Mouse (Mus musculus) layer of hippocampus, adult 8-10 months (tissue): ENCODE data around the gene Rps27a. TPM values are rescaled to one million over a fixed set of nuclear protein-coding genes. Genes with fewer than 3 reads are reported as not detected.
"Not testable (repeated sequence)": the region's sequence is repeated elsewhere in the genome, so short reads cannot be mapped to it uniquely, and the experiment has no call there.

ENCODE experiments used
- DNase-seq, 2 experiments: peaks; one replicate each; pipeline ENCODE4 v3.0.0; 2022; ENCODE audit warnings: low spot score in 2 of 2
- total RNA-seq, 4 experiments: library from RNA; stranded (reverse); gene quantifications; 2 replicates each; pipeline ENCODE4 v1.2.4; 2022

The Rps27a gene
- 100 to 1,000 TPM; 397 to 621 (median 507) TPM for total RNA-seq

DNA sequence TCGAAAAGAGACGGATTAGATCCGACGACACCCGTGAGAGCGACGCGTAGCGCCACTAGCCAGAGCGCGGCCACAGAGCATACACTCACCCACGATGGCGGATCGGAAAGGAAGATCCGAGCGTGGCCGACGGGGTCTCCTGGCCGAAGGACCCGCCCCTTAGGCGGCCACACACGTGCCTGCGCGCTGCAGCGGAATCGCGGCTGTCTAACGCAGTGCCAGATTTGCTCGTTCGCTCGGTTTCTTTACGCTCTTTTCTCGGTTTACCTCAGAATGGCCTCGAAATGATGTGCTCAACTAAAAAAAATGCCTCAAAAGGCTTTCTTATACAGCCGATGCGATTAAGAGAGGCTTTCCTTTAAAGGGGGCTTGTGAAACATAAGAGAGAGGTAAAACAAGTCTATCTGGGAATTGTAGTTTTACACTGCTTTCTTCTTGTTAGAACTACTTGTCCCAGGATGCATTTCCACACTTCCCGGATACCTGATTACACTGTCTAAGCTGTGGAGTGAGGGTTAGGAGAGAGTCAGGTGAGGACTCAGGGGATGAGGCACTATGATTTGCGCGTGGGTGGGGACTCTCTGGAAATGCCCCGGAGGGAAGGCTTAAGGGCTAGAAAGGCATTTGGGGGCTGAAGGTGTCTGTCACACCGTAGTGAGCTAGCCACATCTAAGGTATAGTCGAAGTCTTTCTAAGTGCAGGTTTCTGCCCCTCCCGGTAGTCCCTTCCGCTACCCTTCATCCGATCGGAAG, at the start of gene Rps27a, which contains the start of gene Clhc1:
Rps27a (minus strand) TSS at position 358 of the 752 bp plus-strand sequence.
Clhc1 (plus strand) TSS at position 199 of the 752 bp plus-strand sequence.
- peak; percentile 83 to 93 for DNase-seq

DNA sequence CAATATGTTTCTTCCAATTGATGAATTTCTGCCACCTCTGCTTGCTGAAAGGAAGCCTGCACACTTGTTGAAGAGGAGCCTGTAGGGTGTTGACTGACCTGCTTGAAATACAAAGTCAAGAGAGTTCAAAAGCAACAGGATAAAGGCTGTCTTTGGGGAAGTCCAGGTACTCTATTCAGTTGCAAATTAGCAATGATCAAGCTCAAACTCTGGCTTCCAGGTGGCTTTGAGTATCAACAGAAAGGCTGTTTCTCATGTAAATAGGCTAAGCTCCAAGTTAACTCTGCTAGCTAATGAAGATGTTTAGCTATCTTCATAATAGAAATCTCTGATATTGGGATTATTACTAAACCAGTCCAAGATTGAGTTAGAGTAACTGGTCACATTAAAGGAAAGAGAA, 49.2 kb upstream of the Rps27a start:
- no peak for DNase-seq

DNA sequence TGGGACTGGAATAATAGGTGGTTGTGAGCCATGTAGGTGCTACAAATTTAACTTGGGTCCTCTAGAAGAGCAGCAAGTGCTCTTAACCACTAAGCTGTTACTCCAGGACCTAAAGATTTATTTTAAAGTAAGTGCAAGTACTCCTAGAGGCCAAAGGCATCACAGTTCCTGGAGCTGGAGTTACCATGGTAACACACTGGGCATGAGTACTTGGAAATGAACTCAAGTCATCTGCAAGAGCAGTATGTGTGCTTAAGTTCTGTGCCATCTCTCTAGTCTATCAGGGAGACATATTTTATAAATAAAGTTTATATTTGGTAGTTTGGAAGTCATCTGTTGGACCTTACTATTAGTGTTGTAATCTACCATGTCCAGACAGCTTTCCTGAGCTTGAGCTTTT, 47.3 kb upstream of the Rps27a start:
- no peak for DNase-seq

DNA sequence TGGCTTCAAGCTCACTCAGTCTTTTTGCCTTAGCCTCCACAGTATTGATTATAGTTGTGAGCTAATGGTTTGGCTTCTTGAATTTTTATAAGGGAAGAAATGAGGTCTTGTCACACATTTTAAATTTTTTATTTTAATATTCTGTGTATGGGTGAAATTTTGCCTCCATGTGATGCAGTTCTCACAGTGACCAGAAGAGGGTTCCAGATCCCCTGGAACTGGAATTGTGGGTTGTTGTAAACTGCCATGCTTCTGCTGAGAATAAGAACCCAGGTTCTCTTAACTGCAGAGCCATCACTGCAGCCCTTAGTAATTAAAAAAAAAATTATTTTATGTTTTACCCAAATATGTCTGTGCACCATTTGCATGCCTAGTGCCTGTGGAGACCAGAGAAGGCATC, 31.7 kb upstream of the Rps27a start:
- DNase-seq = no peak

DNA sequence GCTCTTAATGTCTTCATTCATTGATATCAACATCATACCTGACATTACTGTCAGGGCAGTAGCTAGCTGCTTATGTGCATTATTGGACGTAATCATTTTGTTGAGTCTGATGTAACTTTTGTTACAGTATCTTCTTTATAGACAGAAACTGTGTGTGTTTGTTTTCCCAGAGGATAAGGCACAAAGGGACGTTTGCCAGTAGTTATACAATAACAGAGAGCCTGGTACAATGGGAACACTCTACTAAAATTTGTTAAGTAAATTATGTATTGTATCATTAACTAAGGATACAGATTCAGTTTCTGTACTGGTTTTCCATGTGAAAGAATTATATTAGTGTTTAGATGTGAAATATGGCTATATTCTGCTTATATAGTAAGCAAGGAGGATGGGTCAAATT, 24.7 kb upstream of the Rps27a start:
- no peak for DNase-seq

DNA sequence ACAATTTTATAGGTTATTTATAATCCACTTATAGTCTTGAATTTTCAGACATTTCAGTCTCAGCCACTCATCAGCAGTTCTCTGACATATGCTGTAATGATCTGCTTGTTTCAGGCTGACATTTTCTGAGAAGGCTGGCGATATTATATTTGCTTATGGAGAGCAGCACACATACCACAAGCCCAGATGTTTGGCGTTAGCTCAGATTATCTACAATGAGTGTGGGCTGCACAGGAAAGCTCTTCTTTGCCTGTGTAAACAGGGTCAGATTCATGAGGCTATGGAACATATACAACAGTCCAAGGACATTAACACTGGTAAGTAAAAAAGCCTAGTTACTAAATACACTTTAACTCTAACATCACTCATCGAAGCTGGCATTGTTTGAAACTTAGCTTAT, 23.6 kb upstream of the Rps27a start:
- no peak for DNase-seq

DNA sequence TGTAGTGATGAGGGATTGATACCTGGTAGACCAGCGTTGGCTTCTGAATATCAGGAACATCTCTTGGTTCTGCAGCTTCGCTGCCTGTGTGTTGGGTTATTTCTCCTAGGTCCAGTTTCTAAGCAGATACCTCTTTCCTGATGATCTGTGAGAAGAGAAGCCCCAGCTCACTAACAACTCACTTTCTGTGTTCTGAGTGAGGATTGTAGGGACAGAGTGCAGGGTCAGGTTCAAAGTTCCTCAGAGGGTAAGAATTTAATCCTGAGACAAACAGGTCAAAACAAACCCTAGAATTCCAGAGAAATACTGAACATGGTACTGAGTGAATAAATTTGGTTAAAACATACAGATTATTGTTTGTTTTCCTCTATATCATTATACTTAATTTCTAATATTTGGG, 15.5 kb upstream of the Rps27a start:
- DNase-seq = no peak

DNA sequence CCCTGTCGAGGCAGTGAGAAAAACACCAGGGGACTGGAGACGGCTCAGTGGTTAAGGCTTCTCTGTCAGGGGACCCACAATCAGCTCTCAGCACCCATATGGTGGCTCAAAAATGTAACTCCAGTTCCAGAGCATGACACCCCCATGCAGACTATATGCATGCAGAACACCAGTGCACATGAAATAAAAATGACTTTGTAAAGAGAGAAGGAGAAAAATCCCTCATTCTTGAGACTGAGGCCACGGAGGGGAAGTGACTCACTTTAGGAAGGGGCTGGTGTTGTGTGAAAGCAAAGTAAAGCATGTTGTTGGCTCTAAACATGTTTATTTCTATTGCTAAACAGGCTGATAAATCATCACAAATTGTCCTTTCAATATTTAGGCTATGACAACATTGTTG, 13.1 kb upstream of the Rps27a start:
- no peak for DNase-seq

DNA sequence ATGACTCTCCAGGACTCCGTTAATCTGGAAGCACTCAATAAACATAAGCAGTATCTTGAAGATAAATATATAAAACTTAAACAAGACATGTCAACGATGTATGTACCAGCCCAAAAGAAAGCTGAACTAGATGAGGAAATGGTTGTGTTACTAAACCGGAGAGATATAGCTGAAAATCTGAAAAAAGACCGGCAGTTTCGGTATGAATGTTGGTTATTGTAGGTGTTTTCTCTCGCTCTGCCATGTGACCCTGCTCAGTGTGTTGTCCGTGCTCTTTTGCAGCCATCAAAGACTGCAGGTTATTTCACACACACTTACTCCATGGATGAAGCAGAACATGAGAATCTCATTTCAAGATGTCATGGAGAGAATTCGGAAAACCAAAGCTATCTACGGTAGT, 12.5 kb upstream of the Rps27a start:
- DNase-seq = no peak

DNA sequence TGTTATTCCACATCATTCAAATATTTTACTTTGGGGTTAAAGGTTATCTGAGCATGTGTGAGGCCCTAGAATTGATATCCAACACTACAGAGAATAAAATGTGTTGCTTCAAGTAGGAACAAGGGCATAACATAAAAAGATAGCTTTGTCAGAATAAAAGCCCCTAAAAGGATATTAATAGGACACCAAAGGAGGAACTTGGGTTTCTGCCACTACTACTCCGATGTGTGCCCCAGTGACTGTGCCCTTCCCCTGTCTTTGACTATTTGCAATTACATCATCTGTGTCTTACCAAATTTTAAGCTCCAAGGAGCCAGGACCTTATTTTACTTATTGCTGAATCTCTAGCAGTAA, 1.5 kb upstream of the Rps27a start:
- DNase-seq = no peak

DNA sequence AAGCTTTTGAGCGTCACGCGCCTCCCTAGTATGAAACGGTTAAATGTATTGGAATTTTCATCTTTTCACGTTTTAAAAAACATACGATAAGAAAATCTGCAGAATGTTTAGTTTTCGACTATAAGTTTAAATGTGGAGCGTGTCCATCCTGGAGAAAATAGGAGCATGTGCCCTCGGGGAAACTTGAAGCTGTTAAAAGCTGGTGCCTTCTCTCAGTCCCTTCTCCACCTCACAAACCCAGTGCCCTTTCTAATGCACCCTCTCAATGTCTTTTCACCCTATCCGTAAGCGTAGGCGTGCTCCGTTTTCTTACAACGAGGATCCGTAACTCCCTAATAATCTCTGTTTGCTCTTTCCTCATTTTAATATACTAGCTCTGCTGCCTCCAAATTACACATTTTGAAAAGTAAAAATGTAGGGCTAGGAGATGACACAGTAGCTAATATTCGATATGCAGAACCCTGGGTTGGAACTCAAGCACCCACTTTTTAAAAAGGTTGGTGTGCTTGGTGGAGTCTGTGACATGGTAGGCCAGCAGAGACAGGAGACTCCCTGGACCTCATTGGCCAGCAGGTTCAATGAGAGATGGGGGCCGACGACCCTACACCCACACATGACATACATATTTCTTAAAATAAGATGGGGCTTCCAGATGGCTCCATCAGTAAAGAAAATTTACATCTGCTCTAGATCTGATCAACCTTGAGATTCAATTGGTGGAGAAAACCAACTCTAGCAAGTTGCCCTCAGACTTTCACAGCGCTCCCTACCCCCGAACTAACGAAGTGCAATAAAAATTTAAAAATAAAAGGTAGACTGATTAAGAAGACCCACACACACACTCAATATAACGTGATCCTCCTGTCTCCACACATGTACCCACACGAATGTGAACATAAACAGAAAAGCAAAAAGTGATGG, 855 bp upstream of the Rps27a start:
- no peak for DNase-seq

DNA sequence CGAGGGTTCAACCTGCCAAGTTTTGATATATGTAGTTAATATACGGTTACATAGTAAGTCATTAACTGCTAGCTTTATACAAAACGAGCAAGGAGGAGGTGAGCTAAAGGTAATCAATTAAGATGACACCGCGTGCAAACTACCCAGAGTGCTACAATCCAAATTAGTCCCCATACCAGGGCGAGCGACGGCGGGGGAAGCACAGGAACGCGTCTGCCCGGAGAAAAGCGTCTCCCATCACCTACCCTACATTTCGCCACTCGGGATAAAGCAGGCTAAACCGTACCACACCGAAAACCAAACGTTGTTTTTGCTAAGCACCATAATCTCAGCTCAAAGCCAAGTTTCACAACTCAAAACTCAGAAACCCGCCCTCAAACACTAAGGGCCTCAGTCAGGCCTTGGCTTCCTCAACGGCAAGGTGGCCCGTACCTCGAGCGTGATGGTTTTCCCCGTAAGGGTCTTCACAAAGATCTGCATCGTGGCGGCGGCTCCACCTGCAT, 609 bp downstream of the Rps27a start:
- DNase-seq = no peak

DNA sequence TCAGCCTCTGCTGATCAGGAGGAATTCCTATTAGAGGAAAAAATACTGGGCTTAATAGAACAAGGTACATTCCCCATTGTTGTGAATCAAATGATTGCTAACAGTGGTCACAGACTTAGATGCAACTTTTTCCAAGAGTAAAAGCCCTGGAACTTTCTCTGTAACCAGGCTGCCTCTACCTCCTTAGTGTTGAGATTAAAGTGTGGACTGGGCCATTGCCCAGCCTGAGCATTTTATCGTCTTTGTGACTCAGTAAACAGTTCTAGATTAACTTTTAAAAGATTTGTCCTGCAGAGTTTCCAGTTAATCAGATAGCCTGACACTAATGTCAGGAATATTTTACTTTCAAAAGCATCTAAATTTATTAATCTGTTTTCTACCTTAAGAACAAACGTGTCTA, 1.1 kb downstream of the Rps27a start:
- DNase-seq = no peak

DNA sequence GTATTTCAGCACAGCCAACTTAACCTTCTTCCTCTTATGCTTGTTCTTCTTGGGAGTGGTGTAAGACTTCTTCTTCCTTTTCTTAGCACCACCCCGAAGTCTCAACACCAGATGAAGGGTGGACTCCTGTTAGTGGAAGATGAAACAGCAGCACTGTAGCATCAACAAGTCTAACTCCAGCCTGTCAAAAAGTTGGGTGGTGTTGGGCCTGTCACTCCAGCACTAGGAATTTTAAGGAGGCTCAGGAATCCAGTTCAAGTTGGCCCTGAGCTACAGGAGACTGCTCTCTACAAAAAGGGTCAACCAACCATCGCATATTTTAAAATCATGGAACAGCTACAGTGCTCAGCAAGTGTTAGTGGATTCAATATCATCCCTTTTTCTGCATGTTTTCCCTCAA, 1.6 kb downstream of the Rps27a start:
- DNase-seq = not testable (repeated sequence)

DNA sequence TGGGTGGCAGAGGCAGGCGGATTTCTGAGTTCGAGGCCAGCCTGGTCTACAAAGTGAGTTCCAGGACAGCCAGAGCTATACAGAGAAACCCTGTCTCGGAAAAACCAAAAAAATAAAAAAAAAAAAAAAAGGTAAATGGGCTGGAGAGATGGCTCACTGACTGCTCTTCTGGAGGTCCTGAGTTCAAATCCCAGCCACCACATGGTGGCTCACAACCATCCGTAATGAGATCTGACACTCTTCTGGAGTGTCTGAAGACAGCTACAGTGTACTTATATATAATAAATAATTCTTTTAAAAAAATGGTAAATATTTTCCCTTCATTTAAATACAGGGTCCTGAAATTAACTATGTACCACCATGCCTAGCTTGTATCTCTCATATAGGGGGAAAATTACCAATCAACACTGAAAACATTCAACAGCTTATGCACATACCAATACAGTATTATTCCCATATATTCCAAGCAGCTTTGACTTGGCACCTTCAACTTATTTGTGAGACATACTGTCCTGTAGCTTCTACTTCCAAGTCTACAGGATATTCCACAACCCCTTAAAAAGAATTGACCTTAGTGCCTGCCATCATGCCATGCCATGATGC, 2.7 kb downstream of the Rps27a start:
- DNase-seq = not testable (repeated sequence)

DNA sequence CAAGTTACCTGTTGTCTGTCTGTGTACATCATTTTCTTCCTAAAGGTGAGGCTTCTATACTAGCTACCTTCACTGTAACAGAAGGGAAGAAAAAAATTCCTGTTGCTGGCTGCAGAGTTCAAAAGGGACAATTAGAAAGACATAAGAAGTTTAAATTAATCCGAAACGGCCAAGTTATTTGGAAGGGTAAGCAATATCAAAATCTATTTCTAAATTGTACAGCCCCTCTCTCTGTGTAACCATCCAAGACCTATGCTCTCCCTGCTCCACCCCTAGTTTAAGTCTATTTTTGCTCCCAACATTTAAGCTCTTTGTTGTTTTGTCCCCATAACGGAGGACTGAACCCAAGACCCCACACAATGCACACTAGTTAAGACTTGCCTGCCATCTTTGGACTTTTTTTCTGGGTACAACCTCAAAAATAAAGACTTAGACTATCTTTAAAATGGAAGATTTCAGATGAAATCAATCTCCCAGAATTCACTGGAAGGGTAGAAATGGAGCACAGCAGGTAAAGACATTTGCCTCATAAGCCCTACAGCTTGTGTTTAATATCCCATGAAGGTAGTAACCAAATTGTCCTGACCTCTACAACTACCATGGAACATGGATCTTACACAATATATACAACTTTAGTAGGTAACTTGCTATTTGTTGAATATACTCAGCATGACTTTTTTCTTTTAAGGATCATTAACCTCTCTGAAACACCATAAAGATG, 3.5 kb downstream of the Rps27a start:
- DNase-seq = no peak

DNA sequence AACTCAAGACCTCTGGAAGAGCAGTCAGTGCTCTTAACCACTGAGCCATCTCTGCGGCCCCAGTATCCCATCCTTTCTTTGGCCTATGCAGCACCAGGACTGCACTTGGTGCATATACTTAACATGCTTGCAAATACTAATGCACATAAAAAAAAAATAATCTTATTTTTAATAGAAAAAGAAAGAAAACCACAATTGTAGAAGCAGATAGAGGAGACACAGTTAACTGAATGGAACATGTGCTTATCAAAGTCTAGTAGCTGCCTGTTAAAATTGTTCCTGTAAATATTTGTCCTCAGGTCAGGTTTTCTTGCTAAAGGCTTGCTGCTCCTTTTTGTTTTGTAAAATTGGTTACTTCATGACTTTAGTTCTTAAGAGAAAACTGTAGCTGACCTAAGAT, 9.7 kb downstream of the Rps27a start:
- no peak for DNase-seq

DNA sequence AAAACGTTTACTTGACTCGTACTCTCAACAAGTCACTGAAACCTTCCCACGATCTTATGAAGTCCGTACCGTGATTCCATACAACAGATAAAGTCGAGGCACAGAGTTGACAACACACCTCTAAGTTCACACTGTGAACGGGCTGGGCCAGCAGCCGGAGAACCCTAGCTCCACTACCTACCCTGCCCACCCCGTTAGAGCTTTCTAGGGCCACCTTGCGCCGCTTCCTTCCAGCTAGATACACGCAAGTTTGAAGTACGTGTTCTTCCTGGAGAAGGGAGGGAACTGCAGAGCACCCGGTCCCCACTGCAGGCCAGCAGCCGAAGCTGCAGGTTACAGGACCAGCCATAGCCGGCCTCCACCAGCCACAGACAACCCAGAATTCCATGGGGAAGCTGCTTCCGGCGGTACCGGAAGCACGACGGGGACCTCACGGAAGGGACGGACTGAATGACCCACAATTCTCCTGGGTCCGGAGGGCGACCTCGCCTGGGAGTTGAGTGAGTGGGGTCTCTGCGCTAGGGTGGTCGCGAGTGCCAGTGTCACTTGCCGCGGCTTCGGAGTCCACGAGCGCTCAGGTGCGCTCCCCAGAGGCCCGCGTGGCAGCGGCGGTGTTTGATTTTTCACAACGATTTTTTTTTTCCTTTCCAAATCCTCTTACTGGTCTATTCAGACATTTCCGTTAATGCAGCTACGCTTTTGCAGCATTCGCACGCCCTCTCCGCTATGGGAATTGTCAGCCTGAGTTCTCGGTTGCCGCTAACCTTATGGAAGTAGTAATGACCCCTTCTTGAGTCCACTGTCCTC, 21.7 kb downstream of the Rps27a start, which contains the start of gene Mtif2:
Mtif2 (plus strand) TSS at position 421 of the 807 bp plus-strand sequence.
- peak; percentile 62 to 75 for DNase-seq

DNA sequence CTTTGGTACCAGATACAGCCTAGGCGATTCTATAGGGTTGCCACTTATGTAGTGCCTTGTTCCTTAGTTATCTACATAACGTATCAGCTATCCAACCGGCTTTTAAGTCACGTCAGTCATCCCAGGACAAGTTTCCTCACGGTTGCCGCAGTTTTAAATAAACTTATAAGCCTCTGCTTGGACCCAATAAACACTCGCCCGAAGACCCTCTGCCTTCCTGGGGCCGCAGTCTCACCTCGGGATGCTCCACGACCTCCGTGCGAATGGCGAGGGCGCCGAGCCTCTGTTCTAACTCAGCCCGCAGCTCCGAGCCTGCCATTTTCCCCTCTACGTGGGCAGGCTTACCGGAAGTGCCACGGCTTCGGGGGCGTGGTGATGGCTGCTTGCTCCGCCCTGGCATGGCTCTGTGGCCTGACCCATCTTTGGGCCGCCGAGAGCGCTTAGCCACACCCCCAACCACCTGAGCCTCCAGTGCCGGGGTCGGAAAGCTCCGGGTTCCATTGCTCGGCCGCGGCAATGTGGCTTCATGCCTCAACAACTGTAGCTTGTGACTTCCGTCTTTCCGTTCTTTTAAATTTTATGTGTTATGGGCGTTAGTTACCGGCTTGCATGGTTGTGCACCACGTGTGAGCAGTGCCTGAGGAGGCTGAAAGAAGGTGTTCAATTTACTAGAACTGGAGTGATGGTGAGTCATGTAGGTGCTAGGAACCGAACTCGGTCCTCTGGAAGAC, 33.1 kb downstream of the Rps27a start, which contains the start of gene Prorsd1:
Prorsd1 (minus strand) TSS at position 352 of the 731 bp plus-strand sequence.
- peak; percentile 58 to 71 for DNase-seq

DNA sequence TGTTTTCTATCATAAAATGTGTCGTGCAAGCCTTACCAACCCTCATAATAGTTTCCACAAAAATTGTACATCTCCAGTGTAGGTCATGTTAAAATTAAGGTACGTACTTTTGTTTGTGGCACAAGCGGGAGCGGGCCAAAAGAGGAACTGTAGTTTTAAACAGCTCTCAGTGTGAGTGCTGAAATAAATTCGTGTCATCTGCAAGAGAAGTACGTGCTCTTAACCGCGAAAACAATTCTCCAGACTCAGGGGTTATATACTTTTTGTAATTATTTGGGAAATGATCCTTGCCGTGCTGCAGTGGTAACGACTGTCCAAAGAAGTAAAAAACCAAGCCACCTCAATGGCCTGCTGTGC, 33.6 kb downstream of the Rps27a start:
- no peak for DNase-seq
